Comparison of ENCODE assay signal across 8 mouse cellular contexts in genomic region chr3:87243654-87244053, GRCm38 (mm10). TPM values are rescaled to one million over a fixed set of nuclear protein-coding genes. Genes with fewer than 3 reads are reported as not detected.
DNase-seq lines count a peak whose midpoint lies in the region; ATAC-seq and TF ChIP-seq lines count a peak whose summit lies in the region.

No protein-coding gene starts in this region.

- no peak for ATAC-seq in heart, embryonic 12.5 days (ENCODE audit: insufficient number of reproducible peaks, low FRiP score)
- peak; percentile 71 for ATAC-seq in monocyte, adult 5-6 weeks (replicated peaks; ENCODE audit: insufficient number of reproducible peaks, low FRiP score, low TSS enrichment, poor library complexity, severe bottlenecking)

- H3K9me3 ChIP-seq in heart, embryonic 12.5 days (replicated peaks) = no peaks in the 10 kb centered on the region

- no peaks in the 10 kb centered on the region for H3K36me3 ChIP-seq in heart, embryonic 12.5 days

- H3K27me3 ChIP-seq in heart, embryonic 12.5 days (replicated peaks) = no peaks in the 10 kb centered on the region

- no peak overlapping the region for H3K9ac ChIP-seq in heart, embryonic 12.5 days

- DNase-seq in heart, adult 18-20 months = peak; percentile 39 to 59
- DNase-seq in B cell, adult 2 months = peak; percentile 60 to 64
- DNase-seq in frontal cortex, postnatal 10 days (ENCODE audit: low spot score in 2 of 2) = peak; percentile 16 to 42
- peak; percentile 16 to 31 for DNase-seq in layer of hippocampus, adult 8-10 months (ENCODE audit: low spot score in 2 of 2)
- DNase-seq in yolk sac, embryonic 10.5 days (ENCODE audit: low spot score) = peak; percentile 5

- peak; percentile 30; the same call in 1 of the 2 replicates for TF ChIP-seq CTCF in bone marrow macrophage, adult 2 months (IDR thresholded peaks at IDR 0.05; ENCODE audit: low read depth, low read length)

- WGBS in heart, embryonic 12.5 days = 3% methylated on average over 2 of the region's 2 CpGs

- H3K4me2 ChIP-seq in heart, embryonic 12.5 days = no peak overlapping the region

- peaks cover 6% of the 10 kb centered on the region for H3K4me1 ChIP-seq in heart, embryonic 12.5 days (replicated peaks)
- peaks cover 8% of the 10 kb centered on the region for H3K4me1 ChIP-seq in bone marrow macrophage, adult 2 months (ENCODE audit: control insufficient read depth, insufficient read depth, low read length)

- H3K27ac ChIP-seq in heart, embryonic 12.5 days (ENCODE audit: poor library complexity, severe bottlenecking) = no peak overlapping the region
- no peak overlapping the region for H3K27ac ChIP-seq in bone marrow macrophage, adult 2 months (ENCODE audit: insufficient read depth, low read depth, low read length)

- H3K4me3 ChIP-seq in heart, embryonic 12.5 days = no peak overlapping the region
- H3K4me3 ChIP-seq in bone marrow macrophage, adult 2 months (ENCODE audit: insufficient read depth, low read length) = no peak overlapping the region

- no peak for TF ChIP-seq POLR2A in bone marrow macrophage, adult 2 months (IDR thresholded peaks at IDR 0.05; ENCODE audit: borderline replicate concordance, low read depth, low read length)

RNA-seq across cellular contexts. Expression of gene Fcrls, which starts 19.9 kb away (rescaled TPM):
- total RNA-seq in heart, adult 18-20 months (2021) = 1 to 10 TPM; 6.3 to 7.0 TPM
- 4.3 and 4.5 TPM in 2 replicates for polyA plus RNA-seq in heart, embryonic 12.5 days (2016; fragmentation: Nextera tagmentation; extraction: Ambion mirVana)
- polyA plus RNA-seq in bone marrow macrophage, adult 2 months (2012; ENCODE audit: insufficient read depth, insufficient read length, missing spikeins) = 476 and 524 TPM in 2 replicates
- 100 to 1,000 TPM in 1 of 4 experiments, 10 to 100 TPM in 3; 19.7 to 118 (median 53.5) TPM for total RNA-seq in layer of hippocampus, adult 8-10 months (2022)
- total RNA-seq in monocyte, adult 5-6 weeks (2017) = 0.43 to 1.3 TPM (median 0.78 TPM) in 3 replicates

Comparison
In these comparisons a context has a peak if more than half of its experiments do, and no peak if none do; other contexts are left out.
1. DNase-seq: peak in every context shown above with its lines; median percentile 62 in B cell, adult 2 months; 49 in heart, adult 18-20 months; 29 in frontal cortex, postnatal 10 days; 24 in layer of hippocampus, adult 8-10 months; 5 in yolk sac, embryonic 10.5 days.